Mouse (Mus musculus) right cerebral cortex, adult 18-20 months (tissue): ENCODE measurements at regions not wholly inside any gene's neighbourhood (a gene's known extent, or its start where the extent isn't known, plus 50 kb on each side); places are given as distances from the start of the nearest gene placed in this dataset.
"Not testable (repeated sequence)": the region's sequence is repeated elsewhere in the genome, so short reads cannot be mapped to it uniquely, and the experiment has no call there.

Experiments
- DNase-seq: peaks from one replicate; pipeline ENCODE4 v3.0.0; 2022; ENCODE audit warnings: mixed read lengths

GRCm38 (mm10) chr2:160507816-160508564, 137.7 kb upstream of the Top1 start:
- peak; percentile 18 for DNase-seq

- DNase-seq: no peak
Observed at GRCm38 (mm10) chr2:160510159-160510558, 135.5 kb upstream of the Top1 start.

- DNase-seq: no peak
Observed at GRCm38 (mm10) chr2:160510635-160511421, 134.9 kb upstream of the Top1 start.

- no peak for DNase-seq
Observed at GRCm38 (mm10) chr2:160515621-160516020, 130.1 kb upstream of the Top1 start.

- DNase-seq: no peak
Observed at GRCm38 (mm10) chr2:160516526-160516925, 129.2 kb upstream of the Top1 start.

- no peak for DNase-seq
Observed at GRCm38 (mm10) chr2:160525301-160526205, 120.1 kb upstream of the Top1 start.

- DNase-seq: no peak
Observed at GRCm38 (mm10) chr2:160526377-160527125, 119.1 kb upstream of the Top1 start.

GRCm38 (mm10) chr2:160529306-160529705, 116.4 kb upstream of the Top1 start:
- DNase-seq: no peak

- DNase-seq: no peak
Observed at GRCm38 (mm10) chr2:160530377-160530776, 115.3 kb upstream of the Top1 start.

GRCm38 (mm10) chr2:160537319-160537719, 108.4 kb upstream of the Top1 start:
- no peak for DNase-seq

GRCm38 (mm10) chr2:160545527-160545926, 100.2 kb upstream of the Top1 start:
- no peak for DNase-seq

- no peak for DNase-seq
Observed at GRCm38 (mm10) chr2:160552121-160552669, 93.5 kb upstream of the Top1 start.

GRCm38 (mm10) chr2:160561711-160562110, 84.0 kb upstream of the Top1 start:
- DNase-seq: no peak

GRCm38 (mm10) chr2:160567813-160568212, 77.9 kb upstream of the Top1 start:
- DNase-seq: no peak

- DNase-seq: no peak
Observed at GRCm38 (mm10) chr2:160569496-160569895, 76.2 kb upstream of the Top1 start.

- DNase-seq: peak; percentile 80
Observed at GRCm38 (mm10) chr2:160578384-160579320, 67.0 kb upstream of the Top1 start.

GRCm38 (mm10) chr2:160580250-160580649, 65.4 kb upstream of the Top1 start:
- DNase-seq: no peak

GRCm38 (mm10) chr2:160581029-160581428, 64.7 kb upstream of the Top1 start:
- DNase-seq: no peak

GRCm38 (mm10) chr2:160583034-160583433, 62.7 kb upstream of the Top1 start:
- not testable (repeated sequence) for DNase-seq

GRCm38 (mm10) chr2:160583506-160583905, 62.2 kb upstream of the Top1 start:
- no peak for DNase-seq

- DNase-seq: no peak
Observed at GRCm38 (mm10) chr2:160584568-160584967, 61.1 kb upstream of the Top1 start.
